Mouse (Mus musculus) urinary bladder, postnatal 36 days (tissue): ENCODE results near the gene Slc25a26.

Experiments
- DNase-seq, 2 experiments: peaks; one replicate each; pipeline ENCODE4 v3.0.0; 2022; ENCODE audit warnings: low spot score in 2 of 2, mixed read lengths in 1 of 2

Gene Slc25a26

DNA sequence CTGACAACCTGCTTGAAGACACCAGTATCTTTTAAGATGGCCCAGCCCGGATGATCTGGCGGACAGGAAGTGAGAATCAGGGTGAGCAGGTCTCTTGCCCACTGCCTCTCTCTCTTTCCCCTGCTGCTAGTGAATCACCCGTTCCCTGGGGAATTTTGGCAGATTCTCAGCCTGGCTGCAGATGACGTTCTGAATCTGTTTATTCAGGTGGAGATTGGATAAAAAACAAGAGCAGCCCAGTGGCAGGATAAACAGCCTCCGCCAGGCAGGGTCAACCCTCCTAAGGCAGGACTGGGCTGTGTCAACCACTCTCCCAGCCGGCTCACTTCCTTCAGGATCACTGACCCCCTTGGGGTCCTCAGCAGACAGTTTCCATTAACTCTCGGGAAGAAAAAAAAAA is 140.2 kb downstream of the Slc25a26 start:
- no peak for DNase-seq

DNA sequence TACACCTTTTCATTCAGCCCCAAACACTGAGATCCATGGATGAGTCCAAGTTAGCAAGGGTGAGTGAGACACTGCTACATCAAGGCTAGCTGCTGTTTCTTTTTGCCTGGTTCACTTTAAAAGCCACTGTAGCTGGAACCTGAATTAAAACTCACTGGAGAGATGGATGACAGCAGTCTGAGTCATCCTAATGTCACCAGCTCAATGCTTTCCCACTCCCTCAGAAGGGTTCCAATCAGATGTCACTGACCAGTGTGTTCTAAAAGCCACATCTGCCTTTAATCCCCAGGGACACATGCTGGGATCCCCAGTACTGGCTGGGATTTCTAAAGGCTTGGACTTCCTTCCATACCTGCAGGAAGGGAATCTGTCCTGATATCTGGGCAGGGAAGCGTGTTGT is 141.9 kb downstream of the Slc25a26 start:
- no peak for DNase-seq

DNA sequence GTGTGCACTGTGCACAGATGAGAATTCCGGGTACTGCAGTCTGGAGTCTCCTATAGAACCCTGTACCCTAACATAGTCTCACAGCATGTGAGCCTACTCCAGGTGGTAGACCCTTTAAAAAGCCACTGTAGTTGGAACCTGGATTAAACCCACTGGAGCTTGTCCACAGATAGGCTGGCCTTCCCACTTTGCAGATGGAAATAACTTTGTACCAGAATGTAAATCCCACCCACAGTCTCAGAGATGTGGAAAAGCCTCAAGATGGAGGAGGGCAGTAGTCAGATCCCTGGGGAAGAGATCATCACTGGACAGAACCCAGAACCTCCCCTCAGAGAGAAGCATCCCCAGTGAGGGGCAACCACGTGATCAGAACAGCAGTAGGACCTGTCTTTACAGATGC is 143.9 kb downstream of the Slc25a26 start:
- no peak for DNase-seq

DNA sequence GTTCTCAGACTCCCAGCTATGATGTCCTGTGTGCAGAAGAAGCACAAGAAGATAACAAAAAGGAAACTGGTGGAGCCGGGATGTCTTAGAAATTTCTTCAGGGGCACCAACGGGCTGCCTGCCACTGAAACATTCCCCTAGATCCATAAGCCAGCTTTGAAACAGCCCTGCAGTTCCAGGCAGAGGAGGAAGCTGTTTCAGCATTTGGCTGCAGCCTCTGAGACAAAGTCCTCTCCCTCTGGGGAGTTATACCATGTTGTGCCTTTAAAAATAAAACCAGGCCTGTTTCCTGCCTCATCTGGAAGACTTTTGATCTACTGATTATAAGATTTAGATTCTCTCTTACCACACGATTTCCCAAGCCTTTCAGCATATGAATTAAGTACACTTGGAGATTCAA is 144.5 kb downstream of the Slc25a26 start:
- no peak for DNase-seq

DNA sequence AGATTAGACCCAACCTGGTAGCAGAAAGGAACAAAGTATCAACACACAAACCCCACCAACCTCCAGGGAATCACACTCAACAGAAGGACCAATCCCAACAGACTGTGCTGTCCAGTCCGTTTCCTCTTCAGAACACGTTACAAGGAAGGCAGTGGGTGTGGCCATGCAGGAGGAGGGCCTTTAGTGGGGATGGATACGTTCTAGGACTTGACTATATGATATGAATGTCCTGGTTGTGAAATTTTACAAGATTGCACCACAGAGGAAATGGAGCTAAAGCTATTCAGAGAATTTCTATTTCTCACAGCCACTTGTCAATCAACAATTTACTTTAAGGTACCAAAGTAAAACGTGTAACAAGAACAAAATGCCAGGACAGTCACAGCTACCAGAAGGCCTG is 145.6 kb downstream of the Slc25a26 start:
- no peak for DNase-seq

DNA sequence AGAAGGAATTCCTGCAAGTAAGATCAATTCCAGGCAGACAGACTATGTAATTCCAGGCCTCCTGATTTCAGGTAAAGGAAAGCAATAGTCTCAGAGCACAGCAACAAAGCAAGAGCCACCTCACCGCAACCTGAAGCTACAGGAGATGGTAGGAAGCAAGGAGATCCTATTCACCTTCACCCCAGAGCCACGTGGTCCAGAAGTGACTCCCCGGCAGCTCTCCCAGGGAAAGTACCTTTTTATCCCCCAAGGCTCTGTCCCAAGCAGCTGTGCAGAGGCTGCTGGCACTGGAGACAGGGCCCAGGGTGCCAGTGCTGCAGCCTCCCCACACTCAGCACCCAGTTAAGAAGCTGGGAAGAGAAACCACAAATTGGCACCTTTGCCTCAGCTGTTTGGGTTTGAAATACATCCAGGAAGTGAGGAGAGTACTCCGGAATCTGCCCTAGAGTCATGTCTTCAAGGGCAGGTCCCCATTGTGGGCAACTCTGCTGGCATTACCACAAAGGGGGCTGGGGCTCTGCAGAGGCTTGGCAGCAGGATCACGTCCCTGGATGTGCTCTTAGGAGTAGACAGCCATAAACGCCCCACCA is 146.2 kb downstream of the Slc25a26 start:
- DNase-seq, result no peak

DNA sequence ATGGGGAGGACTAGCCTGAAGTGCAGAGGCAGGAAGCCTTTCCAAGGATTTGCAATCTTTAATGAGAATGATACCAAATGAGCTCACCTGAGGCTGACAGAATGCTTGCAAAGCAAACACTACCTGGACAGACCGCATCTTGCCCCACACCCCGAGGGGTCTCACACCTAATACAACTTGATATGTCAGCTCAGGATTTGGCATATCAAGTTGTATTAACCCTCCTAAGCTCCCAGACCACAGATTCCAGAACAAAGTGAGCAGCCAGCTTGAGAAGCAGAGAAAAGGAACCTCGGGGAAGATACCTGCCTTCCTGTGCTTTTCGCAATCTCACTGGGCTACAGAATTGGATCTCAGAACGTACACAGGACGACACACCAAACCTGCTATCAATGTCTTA is 146.8 kb downstream of the Slc25a26 start:
- no peak for DNase-seq

DNA sequence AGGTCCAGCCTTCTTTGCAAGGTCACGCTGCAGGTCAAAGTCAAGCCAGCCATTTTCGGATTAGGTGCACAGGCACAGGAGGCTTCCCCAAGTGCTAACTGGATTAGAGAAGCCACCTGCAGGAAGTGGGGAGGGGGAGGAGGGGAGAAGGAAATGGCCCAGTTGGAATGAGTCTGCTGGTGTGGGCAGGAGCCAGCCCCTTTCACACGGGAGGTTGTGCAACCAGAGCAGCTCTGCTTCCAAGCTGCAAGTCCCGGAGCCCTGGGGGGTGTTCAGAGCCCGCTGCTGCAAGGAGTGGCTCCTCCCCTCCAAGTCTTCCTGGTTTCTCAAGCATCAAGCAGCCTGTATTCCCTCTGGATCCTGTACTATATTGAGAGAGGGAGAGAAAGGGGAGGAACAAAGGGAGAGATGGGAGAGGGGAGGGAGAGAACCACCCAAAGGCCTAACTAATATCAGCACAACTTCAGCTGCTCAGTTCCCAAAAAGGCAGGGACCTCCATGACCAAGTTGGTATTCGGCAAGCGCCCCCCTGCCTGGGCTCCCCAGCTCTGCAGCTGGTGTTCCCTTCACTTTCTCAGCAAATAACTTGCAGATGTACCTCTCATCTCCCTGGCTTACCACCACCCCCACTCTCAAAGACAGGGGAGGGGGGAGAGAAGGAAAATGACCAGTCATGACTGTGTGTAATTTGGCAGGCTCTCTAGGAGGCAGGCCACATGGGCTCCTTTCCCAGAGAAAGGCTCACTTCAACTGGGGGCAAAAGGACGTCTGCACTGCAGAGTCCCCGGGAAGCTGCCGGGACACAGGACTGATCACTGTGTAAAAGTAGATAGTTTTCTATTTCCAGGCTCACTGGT is 147.7 kb downstream of the Slc25a26 start:
- peak in 1 of 2 experiments; percentile 73 for DNase-seq

DNA sequence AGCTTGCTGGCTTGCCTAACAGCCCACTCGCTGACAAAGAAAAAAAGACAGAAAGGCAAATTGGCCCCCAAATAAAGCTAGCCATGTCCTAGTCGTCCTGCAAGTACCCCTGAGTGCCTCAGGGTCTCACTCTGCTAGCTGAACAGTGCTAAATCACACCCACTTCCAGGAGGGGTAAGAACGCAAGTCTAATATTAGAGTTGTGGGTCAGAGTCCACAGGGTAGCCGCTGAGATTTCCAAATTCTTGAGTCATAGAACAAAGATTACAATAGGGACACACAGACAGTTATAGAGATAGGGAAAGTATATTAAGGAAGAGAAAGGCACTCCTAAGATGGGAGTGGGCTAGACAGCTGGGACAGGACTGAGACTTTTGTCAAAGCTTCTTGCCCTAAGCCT is 148.4 kb downstream of the Slc25a26 start:
- no peak for DNase-seq

DNA sequence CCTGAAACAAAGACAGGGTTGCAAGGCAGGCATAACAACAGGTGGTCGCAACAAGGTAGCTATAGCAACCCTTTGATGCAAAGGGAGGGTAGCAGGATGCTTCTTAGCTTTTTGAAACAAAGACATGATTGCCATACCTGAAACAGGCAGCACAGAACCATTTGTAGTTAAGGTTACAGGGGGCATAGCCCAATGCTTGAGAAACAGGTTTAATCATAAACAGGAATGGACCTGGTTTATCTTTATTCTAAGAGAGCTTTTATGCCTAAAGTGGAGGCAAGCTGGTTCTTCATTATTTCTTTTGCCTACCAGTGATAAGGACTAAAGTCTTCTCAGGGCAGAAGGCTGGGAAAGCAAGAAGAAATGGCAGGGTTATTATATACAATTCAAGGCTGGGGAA is 149.5 kb downstream of the Slc25a26 start:
- no peak for DNase-seq

DNA sequence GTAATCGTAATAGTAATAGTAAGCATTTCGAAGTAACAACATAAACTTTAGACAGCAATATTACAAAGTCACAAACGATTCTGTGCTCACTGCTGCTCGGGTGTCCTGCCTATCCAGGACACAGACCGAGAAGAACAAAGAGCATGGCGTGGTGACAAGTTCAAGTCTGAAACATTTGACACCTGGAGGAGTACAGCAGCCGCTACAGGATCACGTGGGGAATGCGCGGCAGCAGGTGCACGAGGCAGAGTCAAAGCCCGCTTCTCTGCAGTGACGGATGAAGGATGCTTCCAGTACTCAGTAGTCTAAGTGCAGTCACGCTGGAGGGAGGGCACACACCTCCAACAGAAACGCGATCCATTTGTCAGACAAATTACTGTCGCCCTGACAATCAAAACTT is 151.4 kb downstream of the Slc25a26 start:
- DNase-seq, result no peak

DNA sequence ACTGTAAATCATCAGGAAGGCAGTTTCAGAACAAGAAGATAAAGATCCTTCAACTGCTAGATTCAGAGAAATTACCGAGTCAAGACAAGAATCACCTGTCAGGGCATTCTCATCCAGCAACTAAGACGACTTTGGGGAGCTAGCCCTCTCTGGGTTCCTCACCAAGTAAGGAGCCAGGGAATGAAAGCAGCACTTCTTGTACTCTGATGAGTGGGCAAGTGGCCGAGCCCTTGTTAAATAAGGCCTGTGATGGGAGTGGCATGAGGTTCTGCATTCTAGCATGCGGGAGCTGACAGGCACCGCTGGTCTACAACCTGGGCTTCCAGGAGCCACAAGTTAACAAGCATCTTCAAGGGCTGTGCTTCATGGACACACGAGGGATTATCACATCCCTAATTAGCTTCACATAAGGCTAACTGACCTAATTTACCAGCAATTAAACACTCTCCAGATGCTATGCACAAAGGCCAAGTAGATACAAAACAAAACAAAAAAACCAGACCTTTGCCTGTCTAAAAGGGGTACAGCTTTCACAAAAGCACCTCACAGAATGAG is 152.6 kb downstream of the Slc25a26 start:
- DNase-seq, result no peak

DNA sequence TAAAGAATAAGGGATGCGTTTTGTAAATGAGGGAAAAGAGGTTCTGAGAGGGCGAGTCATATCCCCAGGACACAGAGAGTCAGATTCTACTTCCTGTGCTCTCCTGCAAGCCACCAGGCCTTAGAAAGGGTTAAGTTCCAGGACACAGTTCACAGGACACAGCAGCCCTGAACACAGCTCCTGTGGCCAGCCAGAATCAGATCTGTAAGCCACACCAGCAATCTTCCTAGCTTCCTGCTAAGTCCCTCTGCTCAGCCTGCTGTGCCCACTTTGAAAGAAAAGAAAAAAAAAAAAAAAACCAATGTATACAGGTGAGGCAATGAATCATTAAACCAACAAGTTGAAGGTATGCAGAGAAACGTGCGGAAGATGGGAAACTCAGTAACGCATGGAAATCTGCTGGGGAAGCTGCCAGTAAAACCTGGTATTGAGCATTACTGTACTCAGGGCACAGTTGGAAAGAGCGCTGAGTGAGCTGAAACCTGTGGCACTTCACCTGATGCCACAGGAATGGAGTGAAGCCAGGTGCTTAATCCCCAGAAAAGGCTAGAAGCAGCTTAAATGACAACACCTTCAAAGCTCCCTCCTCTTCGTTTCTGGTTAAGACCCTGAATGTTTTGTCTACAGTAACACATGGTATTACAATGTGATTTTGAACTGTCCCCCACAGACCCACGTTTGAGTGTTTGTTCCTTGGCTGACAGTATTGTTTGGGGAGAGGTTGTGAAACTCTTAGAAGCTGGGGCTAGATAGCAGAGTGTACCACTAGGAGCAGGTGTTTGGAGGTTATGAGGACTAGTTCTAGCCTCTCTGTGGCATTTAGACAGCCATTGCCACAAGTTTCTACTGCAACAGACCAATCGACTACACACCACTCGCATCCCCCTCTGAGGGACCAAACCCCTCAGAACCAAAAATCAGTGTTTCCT is 153.5 kb downstream of the Slc25a26 start:
- no peak for DNase-seq
